Mouse (Mus musculus) liver, embryonic 15.5 days (tissue): Measurements from ENCODE around the gene Nr2c2. TPM values are rescaled to one million over a fixed set of nuclear protein-coding genes. Genes with fewer than 3 reads are reported as not detected.
"Not testable (repeated sequence)": the region's sequence is repeated elsewhere in the genome, so short reads cannot be mapped to it uniquely, and the experiment has no call there.

Experiments
- ATAC-seq: fragments of 200-750 bp; cut with Nextera tagmentation; 2 replicates; pipeline ENCODE4 v1.8.0; 2017; ENCODE audit warnings: moderate number of reproducible peaks, mild to moderate bottlenecking, moderate library complexity; ENCODE audit not compliant: insufficient read depth
- H3K27ac ChIP-seq: fragments of 300-500 bp; sonication (generic); replicated peaks from 2 replicates; pipeline ENCODE4 v1.5.1; 2015; ENCODE audit warnings: mild to moderate bottlenecking, inconsistent platforms
- H3K27me3 ChIP-seq: fragments of 300-500 bp; sonication (generic); 2 replicates; pipeline ENCODE4 v1.6.1; 2015; ENCODE audit warnings: mild to moderate bottlenecking, inconsistent platforms
- H3K36me3 ChIP-seq: fragments of 300-500 bp; sonication (generic); replicated peaks from 2 replicates; pipeline ENCODE4 v1.6.1; 2015; ENCODE audit warnings: moderate library complexity, mild to moderate bottlenecking, inconsistent platforms
- H3K4me1 ChIP-seq: fragments of 300-500 bp; sonication (generic); replicated peaks from 2 replicates; pipeline ENCODE4 v1.6.1; 2015; ENCODE audit warnings: inconsistent platforms
- H3K4me2 ChIP-seq: fragments of 300-500 bp; sonication (generic); 2 replicates; pipeline ENCODE4 v1.6.1; 2015; ENCODE audit warnings: moderate library complexity, mild to moderate bottlenecking, inconsistent platforms
- H3K4me3 ChIP-seq: fragments of 300-500 bp; sonication (generic); replicated peaks from 2 replicates; pipeline ENCODE4 v1.5.1; 2015; ENCODE audit warnings: mild to moderate bottlenecking, inconsistent platforms
- H3K9ac ChIP-seq: fragments of 300-500 bp; sonication (generic); 2 replicates; pipeline ENCODE4 v1.6.1; 2015; ENCODE audit warnings: moderate library complexity, mild to moderate bottlenecking, inconsistent platforms
- H3K9me3 ChIP-seq: fragments of 300-500 bp; sonication (generic); replicated peaks from 2 replicates; pipeline ENCODE4 v1.6.1; 2016; ENCODE audit warnings: inconsistent platforms
- WGBS: fragments of 180-500 bp; shearing (Covaris S2); methylation state at CpG from one replicate; pipeline ENCODE4 v1.1.7; 2015; ENCODE audit warnings: mixed read lengths; ENCODE audit not compliant: insufficient replicate concordance; 5-methylcytosine and 5-hydroxymethylcytosine counted together
- polyA plus RNA-seq: library from polyadenylated mRNA; unstranded; fragments of >200 nt; fragmentation: Nextera tagmentation; extraction: Ambion mirVana; gene quantifications from 2 replicates; pipeline ENCODE4 v1.2.1, GENCODE M21; 2015

Gene Nr2c2
- polyA plus RNA-seq, 1 experiment from 2014 or later = 6.8 TPM

DNA sequence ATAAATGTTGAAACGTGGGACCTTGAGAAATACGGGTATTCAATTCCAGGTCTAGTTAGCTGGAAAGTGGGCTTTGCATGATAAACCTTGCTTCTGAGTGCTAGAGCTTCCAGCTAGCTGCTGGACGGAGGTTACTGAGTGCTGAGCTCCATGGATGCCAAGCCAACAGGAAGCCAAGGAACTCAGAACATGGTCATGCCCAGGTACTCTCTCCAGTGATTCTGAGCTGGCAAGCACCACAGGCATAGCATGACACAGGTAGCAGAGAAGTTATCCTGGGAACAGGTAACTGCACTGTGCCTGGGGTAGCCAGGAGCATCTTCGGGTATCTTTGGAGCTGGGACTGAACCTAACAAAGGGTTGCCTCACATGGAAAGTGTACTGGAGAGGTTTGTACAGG lies 8.4 kb upstream of the Nr2c2 start:
- H3K9ac ChIP-seq = no peak overlapping the region
- no peak for ATAC-seq
- WGBS = 61% methylated on average over 4 of the region's 4 CpGs
- no peak overlapping the region for H3K4me3 ChIP-seq
- H3K36me3 ChIP-seq = no peaks in the 10 kb centered on the region
- H3K9me3 ChIP-seq = no peaks in the 10 kb centered on the region
- H3K4me1 ChIP-seq = no peaks in the 10 kb centered on the region
- H3K27ac ChIP-seq = no peak overlapping the region
- H3K27me3 ChIP-seq = no peaks in the 10 kb centered on the region
- no peak overlapping the region for H3K4me2 ChIP-seq

DNA sequence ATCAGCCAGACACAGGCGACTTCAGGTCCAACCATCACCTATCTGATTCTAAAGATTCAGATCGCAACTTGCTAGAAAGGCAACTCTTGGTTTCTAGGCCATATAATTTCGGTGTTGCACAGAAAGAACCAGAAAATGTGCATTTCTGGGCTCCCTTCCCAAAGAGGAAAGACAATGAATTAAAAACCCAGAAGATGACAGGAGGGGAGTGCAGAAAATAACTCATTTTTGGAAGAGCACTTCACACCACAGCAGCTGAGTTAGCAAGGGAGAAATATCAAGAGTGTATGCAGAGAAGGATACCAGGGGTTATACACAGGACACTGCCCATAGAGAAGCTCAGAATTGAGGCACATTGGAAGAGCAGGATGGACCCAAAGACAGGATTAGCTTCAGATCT lies 6.3 kb upstream of the Nr2c2 start:
- Histone ChIP-seq H3K27me3 (no peaks in the 10 kb centered on the region), H3K4me2 (no peak overlapping the region), H3K9me3 (no peaks in the 10 kb centered on the region), H3K36me3 (no peaks in the 10 kb centered on the region), H3K4me3 (no peak overlapping the region), H3K4me1 (peaks cover under 1% of the 10 kb centered on the region), H3K9ac (no peak overlapping the region), H3K27ac (no peak overlapping the region)
- ATAC-seq = no peak
- WGBS = 60% methylated on average over 3 of the region's 3 CpGs

DNA sequence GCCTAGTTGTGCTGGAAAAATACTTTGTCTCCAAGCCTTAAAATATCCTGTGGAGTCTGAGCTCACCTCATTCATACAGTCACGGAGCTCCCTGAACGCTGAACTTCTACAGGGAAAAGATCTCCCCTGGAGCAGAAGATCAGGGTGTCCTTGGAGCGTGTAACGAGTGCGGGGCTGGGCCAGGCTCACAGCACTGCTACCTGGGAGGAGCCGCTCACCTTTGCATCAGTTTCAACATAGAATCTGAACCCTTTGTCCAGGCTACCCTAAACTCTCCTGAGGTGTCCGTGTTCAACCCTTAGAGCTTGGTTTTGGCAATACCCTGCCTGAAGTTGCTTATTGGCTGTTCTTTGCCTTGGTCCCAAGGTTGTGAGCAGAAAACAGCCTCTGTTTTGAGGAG lies 2.0 kb upstream of the Nr2c2 start:
- not testable (repeated sequence) for H3K9ac ChIP-seq, H3K27ac ChIP-seq, H3K4me2 ChIP-seq, H3K9me3 ChIP-seq, ATAC-seq, H3K27me3 ChIP-seq, H3K4me3 ChIP-seq, H3K36me3 ChIP-seq
- H3K4me1 ChIP-seq = peaks cover 27% of the 10 kb centered on the region
- WGBS = 77% methylated on average over 7 of the region's 7 CpGs

DNA sequence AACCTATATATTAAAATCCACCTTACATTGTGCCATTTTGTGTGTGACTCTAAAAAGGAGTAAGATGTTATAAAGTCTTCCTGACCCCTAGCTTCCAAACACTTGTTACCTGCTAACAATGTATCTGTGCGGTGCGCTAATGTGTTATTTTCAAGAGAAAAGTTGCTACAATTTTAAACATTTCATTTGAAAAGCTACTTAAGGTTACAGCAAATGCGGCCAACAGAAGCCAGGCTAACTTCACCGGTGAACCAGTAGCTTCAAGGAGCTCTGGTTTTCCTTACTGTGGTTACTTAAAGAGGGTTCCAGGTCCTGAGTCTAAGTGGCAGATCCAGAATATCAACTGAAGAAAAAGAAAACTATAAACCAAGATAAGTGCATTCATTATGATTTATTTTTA lies 1.2 kb upstream of the Nr2c2 start:
- Histone ChIP-seq H3K4me3 (peak overlapping the region; percentile 98; the same call in 1 of the 2 replicates), H3K27ac (no peak overlapping the region), H3K27me3 (no peaks in the 10 kb centered on the region), H3K4me2 (peak overlapping the region; percentile 82), H3K36me3 (no peaks in the 10 kb centered on the region), H3K9me3 (no peaks in the 10 kb centered on the region), H3K4me1 (peaks cover 36% of the 10 kb centered on the region), H3K9ac (no peak overlapping the region)
- ATAC-seq = no peak
- 90% methylated on average over 4 of the region's 4 CpGs for WGBS

DNA sequence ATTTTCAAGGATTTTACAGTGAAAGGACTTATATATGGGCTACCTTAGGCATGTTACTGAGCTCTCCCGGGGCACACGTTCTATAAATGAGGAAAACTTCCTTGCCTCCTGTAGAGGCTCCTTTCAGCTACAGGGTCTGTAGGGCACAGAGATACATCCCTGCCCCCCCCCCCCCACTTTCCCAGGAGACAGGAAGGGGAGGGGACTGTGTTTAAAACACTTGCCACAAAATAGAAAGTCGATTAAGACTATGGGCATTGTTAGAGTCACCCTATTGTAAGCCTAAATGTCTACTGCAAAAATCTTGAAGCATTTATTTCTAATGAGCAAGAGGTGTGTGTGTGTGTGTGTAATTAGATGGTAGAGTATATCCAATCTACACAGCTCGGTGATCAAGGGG lies 693 bp upstream of the Nr2c2 start:
- H3K9me3 ChIP-seq = no peaks in the 10 kb centered on the region
- H3K36me3 ChIP-seq = no peaks in the 10 kb centered on the region
- WGBS = 5% methylated on average over 4 of the region's 4 CpGs
- H3K4me1 ChIP-seq = peaks cover 39% of the 10 kb centered on the region
- H3K4me2 ChIP-seq = peak overlapping the region; percentile 82
- H3K27ac ChIP-seq = peak overlapping the region; percentile 100
- H3K4me3 ChIP-seq = peak overlapping the region; percentile 98
- no peaks in the 10 kb centered on the region for H3K27me3 ChIP-seq
- peak overlapping the region; percentile 99 for H3K9ac ChIP-seq
- ATAC-seq = no peak

- WGBS = under 1% methylated on average over 67 of the region's 81 CpGs
- peak overlapping the region; percentile 99 for H3K9ac ChIP-seq
- peak overlapping the region; percentile 98 for H3K4me3 ChIP-seq
- H3K27ac ChIP-seq = peak overlapping the region; percentile 100
- H3K9me3 ChIP-seq = no peaks in the 10 kb centered on the region
- H3K4me2 ChIP-seq = peak overlapping the region; percentile 82
- no peaks in the 10 kb centered on the region for H3K27me3 ChIP-seq
- H3K36me3 ChIP-seq = no peaks in the 10 kb centered on the region
- peaks cover 49% of the 10 kb centered on the region for H3K4me1 ChIP-seq
- peak; percentile 98 for ATAC-seq
Measured at GRCm38 (mm10) chr6:92091767-92092489, 738 bp downstream of the Nr2c2 start.

DNA sequence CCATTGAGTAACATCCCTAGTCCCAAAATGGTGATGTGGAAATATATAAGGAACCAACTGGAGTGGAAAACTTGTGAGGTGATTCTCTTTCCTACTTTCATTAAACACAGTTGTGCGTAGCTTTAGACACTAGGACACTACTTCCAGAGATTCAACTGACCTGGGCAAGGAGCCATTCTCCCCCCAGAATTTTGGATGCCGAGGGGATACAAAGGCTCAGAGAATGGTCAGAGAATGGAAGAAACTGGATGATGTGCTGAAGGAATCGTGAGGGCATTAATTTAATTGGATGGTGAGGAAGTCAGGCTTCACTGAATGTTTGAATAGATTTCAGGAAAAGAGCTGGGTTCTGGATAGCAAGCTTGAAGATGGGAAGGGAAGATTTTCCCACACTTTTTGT lies 1.5 kb downstream of the Nr2c2 start:
- H3K4me1 ChIP-seq = peaks cover 50% of the 10 kb centered on the region
- H3K36me3 ChIP-seq = no peaks in the 10 kb centered on the region
- 27% methylated on average over 3 of the region's 3 CpGs for WGBS
- H3K4me2 ChIP-seq = peak overlapping the region; percentile 82
- peak overlapping the region; percentile 98 for H3K4me3 ChIP-seq
- peak overlapping the region; percentile 100 for H3K27ac ChIP-seq
- no peaks in the 10 kb centered on the region for H3K9me3 ChIP-seq
- H3K9ac ChIP-seq = peak overlapping the region; percentile 65
- no peak for ATAC-seq
- no peaks in the 10 kb centered on the region for H3K27me3 ChIP-seq

GRCm38 (mm10) chr6:92093869-92094268 lies 2.7 kb downstream of the Nr2c2 start:
- Histone ChIP-seq H3K9me3 (no peaks in the 10 kb centered on the region), H3K27ac (no peak overlapping the region), H3K4me1 (peaks cover 50% of the 10 kb centered on the region), H3K27me3 (no peaks in the 10 kb centered on the region), H3K4me2 (peak overlapping the region; percentile 82; the same call in 1 of the 2 replicates), H3K36me3 (no peaks in the 10 kb centered on the region), H3K9ac (no peak overlapping the region), H3K4me3 (no peak overlapping the region)
- 19% methylated on average over 2 of the region's 2 CpGs for whole genome bisulfite sequencing
- no peak for ATAC-seq

- Histone ChIP-seq H3K4me2 (no peak overlapping the region), H3K4me3 (no peak overlapping the region), H3K27me3 (no peaks in the 10 kb centered on the region), H3K9me3 (no peaks in the 10 kb centered on the region), H3K36me3 (no peaks in the 10 kb centered on the region), H3K9ac (no peak overlapping the region), H3K27ac (no peak overlapping the region), H3K4me1 (peaks cover 11% of the 10 kb centered on the region)
- WGBS = 61% methylated on average over 2 of the region's 2 CpGs
- ATAC-seq = no peak
Measured at GRCm38 (mm10) chr6:92100679-92101360, 9.6 kb downstream of the Nr2c2 start.

GRCm38 (mm10) chr6:92124547-92124946 lies 33.4 kb downstream of the Nr2c2 start:
- no peaks in the 10 kb centered on the region for H3K27me3 ChIP-seq
- H3K4me3 ChIP-seq = no peak overlapping the region
- H3K4me2 ChIP-seq = no peak overlapping the region
- no peak overlapping the region for H3K9ac ChIP-seq
- no peak for ATAC-seq
- H3K9me3 ChIP-seq = no peaks in the 10 kb centered on the region
- no peak overlapping the region for H3K27ac ChIP-seq
- H3K4me1 ChIP-seq = no peaks in the 10 kb centered on the region
- 0 out of 2 replicates have a peak, but pooled peaks cover 5% of the 10 kb centered on the region for H3K36me3 ChIP-seq

GRCm38 (mm10) chr6:92126861-92127468 lies 35.8 kb downstream of the Nr2c2 start:
- H3K27ac ChIP-seq = no peak overlapping the region
- 46% methylated on average over 1 of the region's 1 CpGs for WGBS
- H3K27me3 ChIP-seq = no peaks in the 10 kb centered on the region
- no peak overlapping the region for H3K4me3 ChIP-seq
- no peak overlapping the region for H3K9ac ChIP-seq
- peaks cover 8% of the 10 kb centered on the region for H3K4me1 ChIP-seq
- 0 out of 2 replicates have a peak, but pooled peaks cover 5% of the 10 kb centered on the region for H3K36me3 ChIP-seq
- H3K9me3 ChIP-seq = no peaks in the 10 kb centered on the region
- ATAC-seq = no peak
- H3K4me2 ChIP-seq = no peak overlapping the region
